Mouse (Mus musculus): ENCODE data around the gene Spty2d1. TPM values are rescaled to one million over a fixed set of nuclear protein-coding genes. Genes with fewer than 3 reads are reported as not detected.

The Spty2d1 gene
- polyA plus RNA-seq, 1 experiment from 2014 or later, result 12.2 TPM

GRCm38 (mm10) chr7:46975456-46975855 lies 32.8 kb downstream of the Spty2d1 start:
- no peak for ATAC-seq (replicated peaks)
- Histone ChIP-seq H3K27me3 (no peaks in the 10 kb centered on the region), H3K9me3 (no peaks in the 10 kb centered on the region), H3K9ac (replicated peaks) (no peak overlapping the region), H3K36me3 (no peaks in the 10 kb centered on the region), H3K27ac (replicated peaks) (no peak overlapping the region), H3K4me1 (no peaks in the 10 kb centered on the region), H3K4me2 (replicated peaks) (no peak overlapping the region), H3K4me3 (no peak overlapping the region)
- 86% methylated on average over 11 of the region's 11 CpGs for WGBS

GRCm38 (mm10) chr7:46974648-46975047 lies 33.6 kb downstream of the Spty2d1 start:
- 97% methylated on average over 4 of the region's 4 CpGs for WGBS
- Histone ChIP-seq H3K36me3 (no peaks in the 10 kb centered on the region), H3K27ac (replicated peaks) (no peak overlapping the region), H3K4me2 (replicated peaks) (no peak overlapping the region), H3K27me3 (no peaks in the 10 kb centered on the region), H3K4me3 (no peak overlapping the region), H3K9ac (replicated peaks) (no peak overlapping the region), H3K9me3 (no peaks in the 10 kb centered on the region), H3K4me1 (no peaks in the 10 kb centered on the region)
- ATAC-seq (replicated peaks), result no peak

- ATAC-seq (replicated peaks), result no peak
- H3K27me3 ChIP-seq, result no peaks in the 10 kb centered on the region
- no peaks in the 10 kb centered on the region for H3K4me1 ChIP-seq
- H3K27ac ChIP-seq (replicated peaks), result no peak overlapping the region
- no peak overlapping the region for H3K9ac ChIP-seq (replicated peaks)
- no peaks in the 10 kb centered on the region for H3K9me3 ChIP-seq
- no peak overlapping the region for H3K4me2 ChIP-seq (replicated peaks)
- no peak overlapping the region for H3K4me3 ChIP-seq
- H3K36me3 ChIP-seq, result no peaks in the 10 kb centered on the region
- WGBS, result 94% methylated on average over 4 of the region's 4 CpGs
Observed at GRCm38 (mm10) chr7:46969898-46970297, 38.3 kb downstream of the Spty2d1 start.

- 89% methylated on average over 7 of the region's 7 CpGs for WGBS
- H3K4me1 ChIP-seq, result peaks cover 20% of the 10 kb centered on the region
- no peaks in the 10 kb centered on the region for H3K9me3 ChIP-seq
- H3K9ac ChIP-seq (replicated peaks), result no peak overlapping the region
- no peak overlapping the region for H3K4me2 ChIP-seq (replicated peaks)
- H3K27me3 ChIP-seq, result no peaks in the 10 kb centered on the region; the same call in 1 of the 2 replicates
- H3K4me3 ChIP-seq, result no peak overlapping the region
- H3K36me3 ChIP-seq, result no peaks in the 10 kb centered on the region
- ATAC-seq (replicated peaks), result no peak
- no peak overlapping the region for H3K27ac ChIP-seq (replicated peaks)
Observed at GRCm38 (mm10) chr7:46964070-46964469, 44.1 kb downstream of the Spty2d1 start.

- no peaks in the 10 kb centered on the region for H3K9me3 ChIP-seq
- H3K4me2 ChIP-seq (replicated peaks), result peak overlapping the region; percentile 29
- WGBS, result 0% methylated on average over 9 of the region's 9 CpGs
- H3K9ac ChIP-seq (replicated peaks), result no peak overlapping the region
- peak overlapping the region; percentile 79 for H3K27ac ChIP-seq (replicated peaks)
- peak; percentile 78 for ATAC-seq (replicated peaks)
- H3K27me3 ChIP-seq, result no peaks in the 10 kb centered on the region; the same call in 1 of the 2 replicates
- peaks cover 24% of the 10 kb centered on the region for H3K4me1 ChIP-seq
- H3K36me3 ChIP-seq, result no peaks in the 10 kb centered on the region
- H3K4me3 ChIP-seq, result no peak overlapping the region
Observed at GRCm38 (mm10) chr7:46962806-46963618, 45.2 kb downstream of the Spty2d1 start.

GRCm38 (mm10) chr7:46962132-46962531 lies 46.1 kb downstream of the Spty2d1 start:
- Histone ChIP-seq H3K27ac (replicated peaks) (peak overlapping the region; percentile 79), H3K27me3 (no peaks in the 10 kb centered on the region; the same call in 1 of the 2 replicates), H3K9ac (replicated peaks) (no peak overlapping the region), H3K4me3 (no peak overlapping the region), H3K4me2 (replicated peaks) (no peak overlapping the region), H3K4me1 (peaks cover 32% of the 10 kb centered on the region), H3K9me3 (no peaks in the 10 kb centered on the region), H3K36me3 (no peaks in the 10 kb centered on the region)
- no peak for ATAC-seq (replicated peaks)

- H3K9ac ChIP-seq (replicated peaks), result no peak overlapping the region
- H3K4me2 ChIP-seq (replicated peaks), result no peak overlapping the region
- no peaks in the 10 kb centered on the region; the same call in 1 of the 2 replicates for H3K27me3 ChIP-seq
- H3K4me3 ChIP-seq, result no peak overlapping the region
- H3K36me3 ChIP-seq, result no peaks in the 10 kb centered on the region
- H3K4me1 ChIP-seq, result peaks cover 35% of the 10 kb centered on the region
- ATAC-seq (replicated peaks), result no peak
- WGBS, result 66% methylated on average over 3 of the region's 3 CpGs
- H3K9me3 ChIP-seq, result no peaks in the 10 kb centered on the region
- no peak overlapping the region for H3K27ac ChIP-seq (replicated peaks)
Observed at GRCm38 (mm10) chr7:46960991-46961390, 47.2 kb downstream of the Spty2d1 start.

GRCm38 (mm10) chr7:46958853-46959252 lies 49.4 kb downstream of the Spty2d1 start:
- Histone ChIP-seq H3K4me1 (peaks cover 35% of the 10 kb centered on the region), H3K36me3 (peaks cover 10% of the 10 kb centered on the region), H3K4me2 (replicated peaks) (peak overlapping the region; percentile 71), H3K27ac (replicated peaks) (no peak overlapping the region), H3K9me3 (no peaks in the 10 kb centered on the region), H3K4me3 (peak overlapping the region; percentile 58), H3K27me3 (no peaks in the 10 kb centered on the region; the same call in 1 of the 2 replicates), H3K9ac (replicated peaks) (peak overlapping the region; percentile 67)
- no peak for ATAC-seq (replicated peaks)
- 15% methylated on average over 9 of the region's 9 CpGs for WGBS

- Histone ChIP-seq H3K4me2 (replicated peaks) (peak within 1 kb of the TSS; percentile 71), H3K27me3 (no peaks in the 10 kb centered on the region; the same call in 1 of the 2 replicates), H3K4me3 (peak within 1 kb of the TSS; percentile 58), H3K36me3 (peaks cover 13% of the 10 kb centered on the region), H3K9me3 (no peaks in the 10 kb centered on the region), H3K9ac (replicated peaks) (peak within 1 kb of the TSS; percentile 67), H3K4me1 (peaks cover 28% of the 10 kb centered on the region), H3K27ac (replicated peaks) (0 out of 2 replicates have a peak within 1 kb of the TSS, but pooled peaks have one; percentile 5)
- ATAC-seq (replicated peaks), result peak; percentile 92
- under 1% methylated on average over 51 of the region's 51 CpGs for WGBS
Observed at GRCm38 (mm10) chr7:46957831-46958691, 50.1 kb downstream of the Spty2d1 start, which contains the start of gene Uevld. Uevld (minus strand) TSS chr7:46958527.

Other genes with a start within 250 kb of the Spty2d1 start
- gene Hps5, start 212.3 kb downstream of the Spty2d1 start, polyA plus RNA-seq (2015; fragmentation: Nextera tagmentation; extraction: Ambion mirVana), result 15.1 and 16.5 TPM in 2 replicates
- 48.8 and 51.5 TPM in 2 replicates for gene Gtf2h1, start 212.3 kb downstream of the Spty2d1 start, polyA plus RNA-seq (2015; fragmentation: Nextera tagmentation; extraction: Ambion mirVana)
- gene Ldha, start 166.9 kb downstream of the Spty2d1 start, polyA plus RNA-seq (2015; fragmentation: Nextera tagmentation; extraction: Ambion mirVana), result 744 and 772 TPM in 2 replicates
- gene Ldhc, start 147.2 kb downstream of the Spty2d1 start, polyA plus RNA-seq (2015; fragmentation: Nextera tagmentation; extraction: Ambion mirVana), result not detected in 2 replicates
- gene Tsg101, start 88.4 kb downstream of the Spty2d1 start, polyA plus RNA-seq (2015; fragmentation: Nextera tagmentation; extraction: Ambion mirVana), result 399 and 413 TPM in 2 replicates
- 8.1 and 8.9 TPM in 2 replicates for gene Uevld, start 49.9 kb downstream of the Spty2d1 start, polyA plus RNA-seq (2015; fragmentation: Nextera tagmentation; extraction: Ambion mirVana)
- not detected in 2 replicates for gene Gm9999, start 24.8 kb downstream of the Spty2d1 start, polyA plus RNA-seq (2015; fragmentation: Nextera tagmentation; extraction: Ambion mirVana)
- gene Tmem86a, start 42.2 kb upstream of the Spty2d1 start, polyA plus RNA-seq (2015; fragmentation: Nextera tagmentation; extraction: Ambion mirVana), result 25.4 and 25.7 TPM in 2 replicates
- gene Ptpn5, start 125.3 kb upstream of the Spty2d1 start, polyA plus RNA-seq (2015; fragmentation: Nextera tagmentation; extraction: Ambion mirVana), result 69.6 and 72.1 TPM in 2 replicates
- gene Mrgpra6, start 196.5 kb upstream of the Spty2d1 start, polyA plus RNA-seq (2015; fragmentation: Nextera tagmentation; extraction: Ambion mirVana), result not detected in 2 replicates
- not detected in 2 replicates for gene Mrgpra9, start 244.4 kb upstream of the Spty2d1 start, polyA plus RNA-seq (2015; fragmentation: Nextera tagmentation; extraction: Ambion mirVana)